Mouse (Mus musculus) liver, embryonic 12.5 days (tissue): ENCODE measurements at regions not wholly inside any gene's neighbourhood (a gene's known extent, or its start where the extent isn't known, plus 50 kb on each side); places are given as distances from the start of the nearest gene placed in this dataset.
A peak's percentile ranks its signal among the peaks of the same experiment; 100 is the strongest.
"Not testable (repeated sequence)": the region's sequence is repeated elsewhere in the genome, so short reads cannot be mapped to it uniquely, and the experiment has no call there.

ENCODE experiments used
- ATAC-seq: fragments of 200-750 bp; cut with Nextera tagmentation; 2 replicates; pipeline ENCODE4 v1.8.0; 2017; ENCODE audit warnings: moderate number of reproducible peaks, mild to moderate bottlenecking, moderate library complexity
- H3K27ac ChIP-seq: fragments of 300-500 bp; sonication (generic); 2 replicates; pipeline ENCODE4 v1.5.1; 2016; ENCODE audit warnings: mild to moderate bottlenecking
- H3K27me3 ChIP-seq: fragments of 300-500 bp; sonication (generic); replicated peaks from 2 replicates; pipeline ENCODE4 v1.6.1; 2016; ENCODE audit warnings: mild to moderate bottlenecking, moderate library complexity
- H3K36me3 ChIP-seq: fragments of 300-500 bp; sonication (generic); 2 replicates; pipeline ENCODE4 v1.6.1; 2016; ENCODE audit warnings: mild to moderate bottlenecking, moderate library complexity
- H3K4me1 ChIP-seq: fragments of 300-500 bp; sonication (generic); 2 replicates; pipeline ENCODE4 v1.6.1; 2016
- H3K4me2 ChIP-seq: fragments of 300-500 bp; sonication (generic); 2 replicates; pipeline ENCODE4 v1.6.1; 2016; ENCODE audit warnings: mild to moderate bottlenecking, moderate library complexity
- H3K4me3 ChIP-seq: fragments of 300-500 bp; sonication (generic); 2 replicates; pipeline ENCODE4 v1.5.1; 2016; ENCODE audit warnings: mild to moderate bottlenecking, moderate library complexity
- H3K9ac ChIP-seq: fragments of 300-500 bp; sonication (generic); 2 replicates; pipeline ENCODE4 v1.6.1; 2016; ENCODE audit warnings: mild to moderate bottlenecking, moderate library complexity
- H3K9me3 ChIP-seq: fragments of 300-500 bp; sonication (generic); replicated peaks from 2 replicates; pipeline ENCODE4 v1.6.1; 2016; ENCODE audit warnings: mild to moderate bottlenecking, moderate library complexity
- WGBS: fragments of 180-500 bp; shearing (Covaris S2); methylation state at CpG from one replicate; pipeline ENCODE4 v1.1.7; 2016; ENCODE audit not compliant: insufficient replicate concordance; 5-methylcytosine and 5-hydroxymethylcytosine counted together

- Histone ChIP-seq H3K27ac (no peak overlapping the region), H3K36me3 (no peaks in the 10 kb centered on the region), H3K4me1 (no peaks in the 10 kb centered on the region), H3K4me3 (no peak overlapping the region), H3K4me2 (no peak overlapping the region), H3K9ac (no peak overlapping the region), H3K27me3 (no peaks in the 10 kb centered on the region), H3K9me3 (0 out of 2 replicates have a peak, but pooled peaks cover 3% of the 10 kb centered on the region)
- no peak for ATAC-seq
- 57% methylated on average over 4 of the region's 4 CpGs for WGBS
These were observed 51.3 kb downstream of the Gm21897 start for GRCm38 (mm10) chr16:15368383-15369163.

DNA sequence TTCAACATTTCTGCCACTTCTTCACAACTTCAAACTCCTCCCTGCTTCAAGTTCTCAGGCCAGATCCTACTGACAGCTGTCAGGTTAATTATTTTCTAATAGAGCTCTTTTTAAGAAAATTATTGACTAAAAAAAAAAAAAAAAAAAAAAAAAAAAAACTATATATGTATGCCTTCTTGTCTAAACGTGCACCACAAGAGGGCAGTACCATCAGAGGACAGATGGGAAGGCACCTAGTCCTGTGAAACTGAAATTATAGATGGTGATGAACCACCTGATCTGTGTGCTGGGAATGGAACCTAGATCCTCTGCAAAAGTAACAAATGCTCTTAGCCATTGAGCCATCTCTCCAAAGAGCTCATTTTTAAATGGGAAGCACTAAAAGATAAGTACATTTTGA is 55.6 kb downstream of the Gm21897 start:
- ATAC-seq = no peak
- WGBS = 14% methylated on average over 1 of the region's 1 CpGs

DNA sequence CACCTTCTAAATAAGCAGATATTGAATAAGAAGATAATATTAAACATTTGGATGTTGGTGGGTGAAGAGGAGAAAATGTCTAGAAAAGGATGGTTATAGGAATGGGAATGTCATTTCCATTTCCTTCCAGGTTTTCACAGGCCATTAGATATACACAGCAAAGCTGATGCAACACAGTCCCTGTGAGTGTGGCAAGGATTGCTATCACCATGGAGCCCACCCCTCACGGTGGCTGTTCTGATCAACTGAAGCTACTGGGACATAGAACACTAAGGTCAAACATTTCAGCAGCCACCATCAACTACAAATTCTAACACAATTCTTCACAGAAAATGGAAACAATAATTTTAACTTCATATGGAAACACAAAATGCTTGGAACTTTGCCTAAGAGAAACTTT is 56.7 kb downstream of the Gm21897 start:
- no peaks in the 10 kb centered on the region for H3K36me3 ChIP-seq
- H3K27ac ChIP-seq = no peak overlapping the region
- no peak overlapping the region for H3K4me2 ChIP-seq
- 0 out of 2 replicates have a peak, but pooled peaks cover 3% of the 10 kb centered on the region for H3K9me3 ChIP-seq
- H3K4me1 ChIP-seq = no peaks in the 10 kb centered on the region
- 46% methylated on average over 1 of the region's 1 CpGs for WGBS
- ATAC-seq = no peak
- no peak overlapping the region for H3K4me3 ChIP-seq
- no peak overlapping the region for H3K9ac ChIP-seq
- no peaks in the 10 kb centered on the region for H3K27me3 ChIP-seq

More for the DNA sequence above, 55.6 kb downstream of the Gm21897 start:
- H3K9me3 ChIP-seq = 0 out of 2 replicates have a peak, but pooled peaks cover 3% of the 10 kb centered on the region
- no peak overlapping the region for H3K4me2 ChIP-seq
- H3K4me3 ChIP-seq = no peak overlapping the region
- no peak overlapping the region for H3K9ac ChIP-seq
- no peaks in the 10 kb centered on the region for H3K27me3 ChIP-seq
- H3K27ac ChIP-seq = no peak overlapping the region
- no peaks in the 10 kb centered on the region for H3K4me1 ChIP-seq
- H3K36me3 ChIP-seq = no peaks in the 10 kb centered on the region

DNA sequence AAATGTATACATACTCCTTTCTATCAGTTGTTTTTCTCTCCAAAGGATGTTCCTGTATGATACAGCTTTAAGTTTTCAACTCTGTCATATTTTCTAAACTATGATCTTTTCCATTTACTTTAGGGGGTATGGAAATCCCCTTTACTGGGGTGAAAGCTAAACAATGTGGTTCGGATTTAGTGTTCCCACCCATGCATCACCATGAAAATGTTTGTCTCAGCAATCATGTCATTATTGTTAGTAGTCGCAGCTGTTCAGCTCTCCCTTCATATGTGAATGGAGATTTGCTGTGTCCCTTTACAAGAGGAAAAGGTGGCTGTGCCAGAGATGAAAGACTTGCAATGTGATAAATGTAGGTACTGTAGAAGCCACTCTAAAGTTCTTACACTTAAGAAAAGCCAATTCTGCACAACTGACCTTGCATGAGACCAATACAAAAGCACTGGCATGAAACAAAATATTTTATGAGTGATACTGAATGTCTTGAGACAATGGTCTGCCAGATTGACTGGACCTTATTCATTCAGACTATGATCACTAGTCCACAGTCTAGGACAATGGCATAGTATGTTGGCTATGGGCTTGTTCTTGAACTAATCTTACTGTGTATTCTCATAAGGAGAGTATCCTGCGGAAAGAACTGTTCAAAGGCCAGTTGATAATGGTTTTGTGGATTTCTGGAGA is 68.4 kb downstream of the Gm21897 start:
- Histone ChIP-seq H3K27ac (no peak overlapping the region), H3K9me3 (no peaks in the 10 kb centered on the region), H3K4me2 (no peak overlapping the region), H3K4me1 (no peaks in the 10 kb centered on the region), H3K27me3 (no peaks in the 10 kb centered on the region), H3K4me3 (no peak overlapping the region), H3K9ac (no peak overlapping the region), H3K36me3 (no peaks in the 10 kb centered on the region)
- ATAC-seq = no peak
- 45% methylated on average over 3 of the region's 3 CpGs for WGBS

GRCm38 (mm10) chr16:15386241-15386574 is 69.0 kb downstream of the Gm21897 start:
- Histone ChIP-seq H3K27me3 (no peaks in the 10 kb centered on the region), H3K27ac (no peak overlapping the region), H3K4me1 (no peaks in the 10 kb centered on the region), H3K36me3 (no peaks in the 10 kb centered on the region), H3K9me3 (no peaks in the 10 kb centered on the region), H3K4me3 (no peak overlapping the region), H3K4me2 (no peak overlapping the region), H3K9ac (no peak overlapping the region)
- 59% methylated on average over 1 of the region's 1 CpGs for WGBS
- no peak for ATAC-seq

DNA sequence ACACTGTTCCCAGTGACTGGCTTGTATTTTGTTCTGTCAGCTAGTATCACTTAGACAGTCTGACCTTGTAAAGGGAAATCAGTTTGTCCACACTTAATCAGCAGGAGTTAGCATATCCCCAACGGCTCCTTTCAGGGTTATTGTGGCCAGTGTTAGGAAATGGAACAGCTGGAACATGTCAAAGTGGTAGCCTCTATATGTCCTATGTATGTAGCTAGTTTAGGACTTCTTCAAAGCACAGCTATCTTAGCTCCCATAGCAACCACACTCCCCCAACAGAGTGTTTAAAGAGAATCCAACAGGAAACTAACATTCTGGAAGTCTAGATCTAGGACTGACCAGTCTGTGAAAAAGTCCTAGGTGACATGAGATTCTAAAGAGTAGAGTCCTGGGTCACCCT is 72.6 kb downstream of the Gm21897 start:
- no peak for ATAC-seq
- WGBS = 35% methylated on average over 1 of the region's 1 CpGs
- H3K9ac ChIP-seq = no peak overlapping the region
- no peaks in the 10 kb centered on the region for H3K4me1 ChIP-seq
- H3K27me3 ChIP-seq = no peaks in the 10 kb centered on the region
- H3K27ac ChIP-seq = no peak overlapping the region
- H3K36me3 ChIP-seq = no peaks in the 10 kb centered on the region
- no peaks in the 10 kb centered on the region for H3K9me3 ChIP-seq
- no peak overlapping the region for H3K4me2 ChIP-seq
- no peak overlapping the region for H3K4me3 ChIP-seq

DNA sequence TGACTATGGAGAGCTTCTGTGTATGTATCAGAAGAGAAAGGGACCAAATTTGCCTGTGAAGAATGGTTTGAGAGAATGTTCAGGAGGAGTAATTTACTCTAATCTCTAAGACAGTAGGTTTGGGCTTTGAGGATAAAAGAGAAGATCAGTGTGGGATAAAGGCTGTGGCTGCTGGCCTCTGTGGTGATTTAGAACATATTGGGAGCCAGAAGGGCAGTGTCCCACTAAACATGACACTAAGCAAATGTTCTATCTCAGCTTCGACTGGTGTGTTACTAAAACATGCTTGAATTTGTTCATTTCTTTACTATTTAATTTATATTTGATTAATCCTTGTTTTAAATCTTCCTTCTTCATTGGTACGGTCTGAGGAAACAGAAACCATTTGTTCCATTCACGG is 113.1 kb downstream of the Gm21897 start:
- H3K4me2 ChIP-seq = no peak overlapping the region
- H3K9me3 ChIP-seq = no peaks in the 10 kb centered on the region
- H3K36me3 ChIP-seq = no peaks in the 10 kb centered on the region
- H3K27me3 ChIP-seq = no peaks in the 10 kb centered on the region
- no peak overlapping the region for H3K4me3 ChIP-seq
- no peaks in the 10 kb centered on the region for H3K4me1 ChIP-seq
- ATAC-seq = no peak
- 61% methylated on average over 3 of the region's 3 CpGs for WGBS
- no peak overlapping the region for H3K27ac ChIP-seq
- no peak overlapping the region for H3K9ac ChIP-seq

- no peak for ATAC-seq
- no peak overlapping the region for H3K9ac ChIP-seq
- no peaks in the 10 kb centered on the region for H3K27me3 ChIP-seq
- H3K4me1 ChIP-seq = no peaks in the 10 kb centered on the region
- no peak overlapping the region for H3K27ac ChIP-seq
- H3K9me3 ChIP-seq = no peaks in the 10 kb centered on the region
- no peaks in the 10 kb centered on the region for H3K36me3 ChIP-seq
- no peak overlapping the region for H3K4me2 ChIP-seq
- H3K4me3 ChIP-seq = no peak overlapping the region
These were observed 115.4 kb downstream of the Gm21897 start for GRCm38 (mm10) chr16:15432681-15433080.

DNA sequence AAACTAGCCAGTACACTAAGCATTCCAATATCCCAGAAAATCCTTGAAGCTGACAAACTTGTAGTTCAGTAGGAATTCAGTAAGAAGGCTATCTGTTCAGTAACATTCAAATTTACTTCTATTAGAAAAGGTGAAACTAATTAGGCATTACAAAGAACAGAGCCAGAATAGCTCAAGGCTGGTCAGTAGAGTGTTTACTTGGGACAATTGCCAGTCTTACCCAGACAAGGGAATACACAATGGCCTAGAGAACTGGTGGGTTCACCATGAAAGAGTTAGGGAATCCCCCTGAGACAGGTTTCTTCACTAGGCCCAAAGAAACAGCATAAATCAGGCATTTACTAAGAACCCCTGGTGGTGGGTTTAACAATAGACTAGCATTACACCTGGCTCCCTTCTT is 145.6 kb downstream of the Gm21897 start:
- not testable (repeated sequence) for H3K27ac ChIP-seq, H3K4me1 ChIP-seq, H3K36me3 ChIP-seq, H3K4me3 ChIP-seq, H3K27me3 ChIP-seq, ATAC-seq, H3K4me2 ChIP-seq, H3K9ac ChIP-seq
- H3K9me3 ChIP-seq = peaks cover 15% of the 10 kb centered on the region; the same call in 1 of the 2 replicates

GRCm38 (mm10) chr16:15473875-15474274 is 156.6 kb downstream of the Gm21897 start:
- H3K4me1 ChIP-seq = no peaks in the 10 kb centered on the region
- peak; percentile 83 for ATAC-seq
- 48% methylated on average over 4 of the region's 4 CpGs for WGBS

GRCm38 (mm10) chr16:15478876-15479275 is 161.6 kb downstream of the Gm21897 start:
- ATAC-seq = no peak
- H3K9me3 ChIP-seq = no peaks in the 10 kb centered on the region
- 26% methylated on average over 1 of the region's 1 CpGs for WGBS

More at GRCm38 (mm10) chr16:15473875-15474274, 156.6 kb downstream of the Gm21897 start:
- no peak overlapping the region for H3K4me3 ChIP-seq
- no peak overlapping the region for H3K27ac ChIP-seq
- H3K27me3 ChIP-seq = no peaks in the 10 kb centered on the region
- no peak overlapping the region for H3K4me2 ChIP-seq
- no peak overlapping the region for H3K9ac ChIP-seq
- H3K36me3 ChIP-seq = no peaks in the 10 kb centered on the region
- H3K9me3 ChIP-seq = no peaks in the 10 kb centered on the region

GRCm38 (mm10) chr16:15491328-15491999 is 174.2 kb downstream of the Gm21897 start:
- no peak overlapping the region for H3K4me2 ChIP-seq
- no peaks in the 10 kb centered on the region for H3K4me1 ChIP-seq
- H3K27me3 ChIP-seq = no peaks in the 10 kb centered on the region
- no peak overlapping the region for H3K4me3 ChIP-seq
- no peaks in the 10 kb centered on the region for H3K36me3 ChIP-seq
- no peak overlapping the region for H3K9ac ChIP-seq
- H3K27ac ChIP-seq = no peak overlapping the region
- ATAC-seq = no peak
- 62% methylated on average over 3 of the region's 3 CpGs for WGBS
- no peaks in the 10 kb centered on the region for H3K9me3 ChIP-seq

More at GRCm38 (mm10) chr16:15478876-15479275, 161.6 kb downstream of the Gm21897 start:
- Histone ChIP-seq H3K9ac (no peak overlapping the region), H3K4me3 (no peak overlapping the region), H3K4me2 (no peak overlapping the region), H3K27ac (no peak overlapping the region), H3K36me3 (no peaks in the 10 kb centered on the region), H3K27me3 (no peaks in the 10 kb centered on the region), H3K4me1 (no peaks in the 10 kb centered on the region)
